Mouse (Mus musculus): Measurements from ENCODE around the gene Lrp4. TPM values are rescaled to one million over a fixed set of nuclear protein-coding genes. Genes with fewer than 3 reads are reported as not detected.
A peak's percentile ranks its signal among the peaks of the same experiment; 100 is the strongest.

The Lrp4 gene
- polyA plus RNA-seq, 1 experiment from 2014 or later, result 4.9 TPM

- 81% methylated on average over 9 of the region's 9 CpGs for WGBS
- no peak overlapping the region for H3K4me2 ChIP-seq
- no peak for ATAC-seq (ENCODE audit: insufficient number of reproducible peaks, low FRiP score)
- no peaks in the 10 kb centered on the region for H3K9me3 ChIP-seq (replicated peaks)
- no peak overlapping the region for H3K9ac ChIP-seq
- no peaks in the 10 kb centered on the region for H3K27me3 ChIP-seq (replicated peaks)
- H3K4me3 ChIP-seq, result no peak overlapping the region
- H3K36me3 ChIP-seq, result no peaks in the 10 kb centered on the region
- H3K27ac ChIP-seq (ENCODE audit: poor library complexity, severe bottlenecking), result no peak overlapping the region
- peaks cover 13% of the 10 kb centered on the region for H3K4me1 ChIP-seq (replicated peaks)
These were observed 3.9 kb upstream of the Lrp4 start for GRCm38 (mm10) chr2:91453231-91454075.

DNA sequence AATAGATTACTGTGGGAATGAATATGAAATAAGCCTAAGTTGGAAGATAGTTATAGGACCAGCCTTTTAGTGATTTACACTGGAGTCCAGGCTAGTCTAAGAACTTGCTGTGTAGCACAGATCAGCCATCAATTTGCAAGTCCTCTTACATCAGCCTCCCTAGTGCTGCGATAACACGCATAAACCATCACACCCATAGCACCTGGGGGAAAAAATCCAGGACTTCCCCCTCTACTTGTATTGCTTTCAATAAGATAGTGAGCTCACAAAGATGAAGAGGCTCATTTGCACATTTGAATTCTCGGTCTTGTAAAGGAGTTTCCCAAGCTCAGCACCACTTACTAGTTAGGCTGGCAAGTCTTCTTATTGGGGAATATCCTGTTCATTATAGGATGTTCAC is 2.9 kb upstream of the Lrp4 start:
- no peak overlapping the region for H3K27ac ChIP-seq (ENCODE audit: poor library complexity, severe bottlenecking)
- H3K27me3 ChIP-seq (replicated peaks), result no peaks in the 10 kb centered on the region
- WGBS, result 78% methylated on average over 3 of the region's 3 CpGs
- peaks cover 13% of the 10 kb centered on the region for H3K4me1 ChIP-seq (replicated peaks)
- H3K4me2 ChIP-seq, result no peak overlapping the region
- H3K9me3 ChIP-seq (replicated peaks), result no peaks in the 10 kb centered on the region
- H3K36me3 ChIP-seq, result no peaks in the 10 kb centered on the region
- H3K9ac ChIP-seq, result no peak overlapping the region
- H3K4me3 ChIP-seq, result no peak overlapping the region
- no peak for ATAC-seq (ENCODE audit: insufficient number of reproducible peaks, low FRiP score)

DNA sequence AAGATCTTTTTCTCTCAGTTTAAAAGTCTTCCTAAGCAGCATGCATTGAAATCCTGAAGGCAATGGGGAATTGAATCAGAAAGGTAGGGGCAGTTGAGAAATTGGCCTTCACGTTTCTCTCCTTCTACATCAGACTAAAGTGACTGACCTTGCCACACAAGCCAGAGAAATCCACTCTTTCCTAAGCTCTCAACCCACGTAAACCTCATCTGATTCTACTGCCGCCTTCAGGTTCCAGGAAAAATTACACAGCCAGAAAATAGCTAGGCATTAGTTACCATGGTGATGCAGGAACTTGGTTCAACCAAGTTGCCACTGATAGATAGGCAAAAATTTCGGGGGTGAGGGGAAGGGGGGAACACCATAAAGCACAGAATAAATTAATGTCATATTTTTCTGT is 1.5 kb upstream of the Lrp4 start:
- H3K9me3 ChIP-seq (replicated peaks), result 0 out of 2 replicates have a peak, but pooled peaks cover 3% of the 10 kb centered on the region
- H3K36me3 ChIP-seq, result no peaks in the 10 kb centered on the region
- peaks cover 22% of the 10 kb centered on the region for H3K4me1 ChIP-seq (replicated peaks)
- no peaks in the 10 kb centered on the region for H3K27me3 ChIP-seq (replicated peaks)
- no peak overlapping the region for H3K9ac ChIP-seq
- WGBS, result 6% methylated on average over 4 of the region's 4 CpGs
- H3K4me2 ChIP-seq, result no peak overlapping the region
- no peak overlapping the region for H3K27ac ChIP-seq (ENCODE audit: poor library complexity, severe bottlenecking)
- no peak for ATAC-seq (ENCODE audit: insufficient number of reproducible peaks, low FRiP score)
- no peak overlapping the region for H3K4me3 ChIP-seq

GRCm38 (mm10) chr2:91456491-91457100 is 715 bp upstream of the Lrp4 start:
- H3K4me3 ChIP-seq, result peak overlapping the region; percentile 84
- H3K9ac ChIP-seq, result peak overlapping the region; percentile 91
- H3K27ac ChIP-seq (ENCODE audit: poor library complexity, severe bottlenecking), result peak overlapping the region; percentile 92
- H3K9me3 ChIP-seq (replicated peaks), result 0 out of 2 replicates have a peak, but pooled peaks cover 3% of the 10 kb centered on the region
- ATAC-seq (ENCODE audit: insufficient number of reproducible peaks, low FRiP score), result no peak
- H3K4me1 ChIP-seq (replicated peaks), result peaks cover 30% of the 10 kb centered on the region
- no peaks in the 10 kb centered on the region for H3K27me3 ChIP-seq (replicated peaks)
- 44% methylated on average over 9 of the region's 9 CpGs for WGBS
- H3K4me2 ChIP-seq, result peak overlapping the region; percentile 83
- no peaks in the 10 kb centered on the region for H3K36me3 ChIP-seq

- Histone ChIP-seq H3K9ac (peak overlapping the region; percentile 91), H3K27me3 (replicated peaks) (no peaks in the 10 kb centered on the region), H3K4me1 (replicated peaks) (peaks cover 37% of the 10 kb centered on the region), H3K4me2 (peak overlapping the region; percentile 83), H3K4me3 (peak overlapping the region; percentile 84), H3K9me3 (replicated peaks) (0 out of 2 replicates have a peak, but pooled peaks cover 3% of the 10 kb centered on the region), H3K36me3 (no peaks in the 10 kb centered on the region), H3K27ac (ENCODE audit: poor library complexity, severe bottlenecking) (peak overlapping the region; percentile 92)
- peak; percentile 61 for ATAC-seq (ENCODE audit: insufficient number of reproducible peaks, low FRiP score)
- under 1% methylated on average over 45 of the region's 45 CpGs for WGBS
These were observed 443 bp downstream of the Lrp4 start for GRCm38 (mm10) chr2:91457656-91458251.

DNA sequence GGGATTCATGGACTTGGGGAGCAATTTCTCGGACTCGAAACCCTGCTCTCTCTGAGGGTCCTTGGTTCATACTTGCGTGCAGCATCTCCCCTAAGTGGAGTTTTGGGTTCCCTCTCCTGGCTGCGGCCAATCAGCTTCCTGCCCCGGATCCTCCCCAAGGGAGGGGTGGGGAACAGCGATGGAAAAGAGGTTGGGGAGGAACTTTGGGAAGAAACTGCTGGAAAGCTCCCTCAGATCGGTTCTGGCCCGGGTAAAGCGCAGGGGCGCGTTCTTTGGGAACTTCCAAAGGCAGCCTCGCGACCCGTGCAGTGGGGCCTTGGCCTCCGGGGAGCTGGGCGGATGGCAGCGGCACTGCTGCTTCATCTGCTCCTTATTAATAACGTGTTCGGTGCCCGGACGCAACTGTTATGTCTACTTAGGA is 951 bp downstream of the Lrp4 start:
- peak overlapping the region; percentile 91 for H3K9ac ChIP-seq
- no peaks in the 10 kb centered on the region for H3K27me3 ChIP-seq (replicated peaks)
- peaks cover 40% of the 10 kb centered on the region for H3K4me1 ChIP-seq (replicated peaks)
- no peak for ATAC-seq (ENCODE audit: insufficient number of reproducible peaks, low FRiP score)
- H3K27ac ChIP-seq (ENCODE audit: poor library complexity, severe bottlenecking), result peak overlapping the region; percentile 92
- WGBS, result 0% methylated on average over 21 of the region's 21 CpGs
- 0 out of 2 replicates have a peak, but pooled peaks cover 3% of the 10 kb centered on the region for H3K9me3 ChIP-seq (replicated peaks)
- peak overlapping the region; percentile 83 for H3K4me2 ChIP-seq
- no peaks in the 10 kb centered on the region for H3K36me3 ChIP-seq
- peak overlapping the region; percentile 84 for H3K4me3 ChIP-seq

DNA sequence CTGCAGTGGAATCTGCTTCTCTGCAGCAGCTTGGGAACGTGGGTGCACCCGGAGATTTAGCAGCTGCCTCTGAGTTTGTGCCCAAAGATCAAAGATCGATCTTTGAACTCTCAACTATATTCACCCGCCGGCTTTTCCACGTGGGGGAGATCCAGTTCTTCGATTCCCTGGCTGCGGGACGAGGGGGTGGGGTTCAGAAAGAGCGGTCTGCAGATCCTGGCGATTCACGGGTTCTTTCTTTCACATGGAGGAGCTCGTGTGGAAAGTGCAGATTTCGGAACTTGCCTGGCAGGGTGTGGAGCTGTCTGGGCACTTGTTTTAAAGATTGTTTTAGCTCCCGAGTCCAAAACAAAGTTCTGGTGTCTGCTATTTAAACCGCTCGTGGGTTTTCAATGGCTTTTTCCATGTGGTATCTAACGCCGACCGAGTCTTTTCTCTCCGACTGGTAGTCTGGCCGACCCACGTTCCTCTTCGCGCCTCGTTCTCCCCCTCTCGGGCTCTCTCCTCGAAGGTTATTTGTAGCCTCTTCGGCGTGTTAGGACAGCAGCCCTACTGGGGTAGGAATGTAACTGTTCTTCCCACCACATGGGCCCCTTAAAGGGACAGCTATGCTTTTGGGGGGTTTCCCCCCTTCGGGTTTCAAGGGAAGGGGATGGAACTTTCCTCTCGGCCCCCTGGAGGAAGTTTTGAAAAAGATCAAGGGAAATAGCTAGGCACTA is 1.5 kb downstream of the Lrp4 start:
- Histone ChIP-seq H3K4me1 (replicated peaks) (peaks cover 41% of the 10 kb centered on the region), H3K9me3 (replicated peaks) (0 out of 2 replicates have a peak, but pooled peaks cover 3% of the 10 kb centered on the region), H3K36me3 (no peaks in the 10 kb centered on the region), H3K9ac (peak overlapping the region; percentile 91), H3K4me2 (peak overlapping the region; percentile 83), H3K4me3 (peak overlapping the region; percentile 84), H3K27ac (ENCODE audit: poor library complexity, severe bottlenecking) (peak overlapping the region; percentile 92), H3K27me3 (replicated peaks) (no peaks in the 10 kb centered on the region)
- ATAC-seq (ENCODE audit: insufficient number of reproducible peaks, low FRiP score), result peak; percentile 33; the same call in 1 of the 2 replicates
- WGBS, result under 1% methylated on average over 32 of the region's 32 CpGs

DNA sequence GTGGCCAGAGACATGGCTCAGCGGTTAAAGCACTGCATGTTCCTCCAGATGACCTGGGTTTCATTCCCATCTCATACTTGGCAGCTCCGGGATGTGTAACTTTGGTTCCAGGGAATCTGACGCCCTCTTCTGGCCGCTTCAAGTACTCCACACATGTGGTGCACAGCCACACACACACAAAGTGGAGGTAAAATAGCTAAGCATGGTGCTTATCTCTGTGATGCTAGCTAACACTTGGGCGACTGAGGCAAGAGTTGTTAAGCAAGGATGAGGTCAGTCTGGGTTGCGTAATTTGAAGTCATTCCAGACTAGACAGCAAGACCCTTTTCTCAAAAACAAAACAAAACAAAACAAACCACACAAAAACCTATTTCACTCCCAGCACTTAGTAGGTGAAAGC is 2.8 kb downstream of the Lrp4 start:
- WGBS, result 88% methylated on average over 6 of the region's 6 CpGs
- H3K9me3 ChIP-seq (replicated peaks), result 0 out of 2 replicates have a peak, but pooled peaks cover 3% of the 10 kb centered on the region
- no peak overlapping the region for H3K4me3 ChIP-seq
- no peaks in the 10 kb centered on the region for H3K27me3 ChIP-seq (replicated peaks)
- H3K27ac ChIP-seq (ENCODE audit: poor library complexity, severe bottlenecking), result no peak overlapping the region
- no peak for ATAC-seq (ENCODE audit: insufficient number of reproducible peaks, low FRiP score)
- peak overlapping the region; percentile 83; the same call in 1 of the 2 replicates for H3K4me2 ChIP-seq
- no peak overlapping the region for H3K9ac ChIP-seq
- peaks cover 41% of the 10 kb centered on the region for H3K4me1 ChIP-seq (replicated peaks)
- H3K36me3 ChIP-seq, result no peaks in the 10 kb centered on the region

DNA sequence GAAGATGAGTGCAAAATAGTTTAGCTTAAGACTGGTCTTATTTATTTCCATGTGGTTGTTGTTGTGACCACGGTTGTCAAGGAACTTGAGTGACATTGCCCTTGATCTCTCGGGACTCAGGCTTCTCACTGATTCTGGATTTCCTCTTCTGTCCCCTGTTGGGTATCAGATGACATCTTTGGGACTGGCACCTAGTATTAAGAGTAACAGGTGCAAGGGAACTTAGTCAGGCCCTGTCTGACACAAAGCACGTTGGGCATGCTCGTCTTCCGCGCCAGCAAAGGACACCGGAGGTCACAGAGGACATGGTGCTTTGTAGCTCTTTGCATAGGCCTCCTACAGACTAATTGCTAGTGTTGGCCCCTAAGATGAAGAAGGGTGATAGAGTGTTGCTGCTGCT is 3.5 kb downstream of the Lrp4 start:
- Histone ChIP-seq H3K4me2 (no peak overlapping the region), H3K27ac (ENCODE audit: poor library complexity, severe bottlenecking) (peak overlapping the region; percentile 78; the same call in 1 of the 2 replicates), H3K9ac (no peak overlapping the region), H3K4me3 (no peak overlapping the region), H3K36me3 (no peaks in the 10 kb centered on the region), H3K9me3 (replicated peaks) (0 out of 2 replicates have a peak, but pooled peaks cover 3% of the 10 kb centered on the region), H3K27me3 (replicated peaks) (no peaks in the 10 kb centered on the region), H3K4me1 (replicated peaks) (peaks cover 41% of the 10 kb centered on the region)
- no peak for ATAC-seq (ENCODE audit: insufficient number of reproducible peaks, low FRiP score)
- WGBS, result 54% methylated on average over 7 of the region's 7 CpGs

GRCm38 (mm10) chr2:91461341-91461740 is 4.0 kb downstream of the Lrp4 start:
- Histone ChIP-seq H3K4me2 (peak overlapping the region; percentile 23), H3K27me3 (replicated peaks) (no peaks in the 10 kb centered on the region), H3K9me3 (replicated peaks) (0 out of 2 replicates have a peak, but pooled peaks cover 3% of the 10 kb centered on the region), H3K4me1 (replicated peaks) (peaks cover 41% of the 10 kb centered on the region), H3K27ac (ENCODE audit: poor library complexity, severe bottlenecking) (peak overlapping the region; percentile 78), H3K9ac (0 out of 2 replicates have a peak overlapping the region, but pooled peaks have one; percentile 33), H3K36me3 (no peaks in the 10 kb centered on the region), H3K4me3 (no peak overlapping the region)
- ATAC-seq (ENCODE audit: insufficient number of reproducible peaks, low FRiP score), result no peak
- WGBS, result 38% methylated on average over 3 of the region's 3 CpGs

Data from heart, embryonic 12.5 days (tissue).